Mouse (Mus musculus) myocyte (in vitro differentiated cells): ENCODE measurements around the gene Ubqln4.

Source experiments
- CEBPB ChIP-seq: IDR thresholded peaks from 2 replicates; pipeline ENCODE4 v1.6.1; 2011; ENCODE audit warnings: mild to moderate bottlenecking, moderate library complexity; ENCODE audit not compliant: poor library complexity, insufficient read depth, severe bottlenecking
- E2F4 ChIP-seq: IDR thresholded peaks from one replicate; pipeline ENCODE4 v1.6.1; 2011; ENCODE audit warnings: mild to moderate bottlenecking, control low read depth, moderate library complexity; ENCODE audit not compliant: insufficient read depth
- MYOG ChIP-seq, 3 experiments: IDR thresholded peaks; one replicate each; pipeline ENCODE4 v1.6.1; 2011; ENCODE audit warnings: control low read depth in 2 of 3, low read depth in 2 of 3, mild to moderate bottlenecking in 2 of 3; ENCODE audit not compliant: insufficient read length in 2 of 3, control insufficient read depth in 1 of 3, insufficient read depth in 1 of 3
- POLR2A ChIP-seq: IDR thresholded peaks from one replicate; pipeline ENCODE4 v1.6.1; 2011; ENCODE audit warnings: low read depth, mild to moderate bottlenecking, control low read depth, moderate library complexity; ENCODE audit not compliant: insufficient read length
- POLR2AphosphoS2 ChIP-seq: IDR thresholded peaks from one replicate; pipeline ENCODE4 v1.6.1; 2011; ENCODE audit warnings: low read depth, control low read depth; ENCODE audit not compliant: insufficient read length
- TCF12 ChIP-seq: IDR thresholded peaks from one replicate; pipeline ENCODE4 v1.6.1; 2011; ENCODE audit warnings: mild to moderate bottlenecking, control low read depth; ENCODE audit not compliant: poor library complexity, insufficient read depth, severe bottlenecking
- TCF3 ChIP-seq: IDR thresholded peaks from one replicate; pipeline ENCODE4 v1.6.1; 2011; ENCODE audit warnings: low read depth, control low read depth; ENCODE audit not compliant: insufficient read length
- USF1 ChIP-seq: IDR thresholded peaks from one replicate; pipeline ENCODE4 v1.6.1; 2011; ENCODE audit warnings: low read depth, mild to moderate bottlenecking, control low read depth, moderate library complexity

DNA sequence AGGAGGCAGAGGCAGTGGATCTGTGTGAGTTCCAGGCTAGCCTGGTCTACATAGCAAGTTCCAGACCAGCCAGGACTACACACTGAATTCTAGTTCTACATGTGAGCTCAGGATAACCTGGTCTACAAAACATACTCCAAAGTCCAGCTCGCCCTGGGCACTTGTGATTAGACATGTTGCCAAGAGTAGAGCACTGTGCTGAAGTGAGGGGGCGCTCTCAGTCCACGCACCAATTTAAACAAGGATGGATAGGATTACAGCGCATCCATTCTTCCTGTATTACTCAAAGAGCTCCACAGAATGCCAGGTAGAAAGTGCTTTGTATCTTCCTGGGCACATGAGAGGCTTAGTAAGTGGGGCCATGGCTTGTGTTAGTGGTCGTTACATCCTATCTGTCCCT lies 9.0 kb upstream of the Ubqln4 start:
- TF ChIP-seq POLR2A (no peak), USF1 (no peak), MYOG (IDR thresholded peaks at IDR 0.05; ENCODE audit: control insufficient read depth in 1 of 3, insufficient read depth in 1 of 3, insufficient read length in 2 of 3, low read depth in 2 of 3) (no peak), POLR2AphosphoS2 (no peak), TCF3 (no peak), E2F4 (no peak), TCF12 (no peak), CEBPB (no peak)
